Mouse (Mus musculus) Patski (cell line): Measurements from ENCODE around the gene Smg6. TPM values are rescaled to one million over a fixed set of nuclear protein-coding genes. Genes with fewer than 3 reads are reported as not detected.

Source experiments
- ATAC-seq: fragments of 100-300 bp; one replicate; pipeline ENCODE4 v1.8.0; 2021
- CTCF ChIA-PET: fragments of 350-600 bp; sonication (Branson Sonifier 250); formaldehyde crosslinking; loops from one replicate; lab custom pipeline; 2022; ENCODE audit warnings: inconsistent platforms; lab: Charles Lee
- POLR2A ChIA-PET: fragments of 350-600 bp; sonication (Branson Sonifier 250); formaldehyde crosslinking; loops from one replicate; lab custom pipeline; 2022; ENCODE audit warnings: antibody characterized with exemption, inconsistent platforms; lab: Charles Lee
- DNase-seq: peaks from one replicate; pipeline ENCODE4 v3.0.0-alpha.2; 2011; ENCODE audit warnings: low read depth, low spot score
- H3K27me3 ChIP-seq: fragments of 371-371 bp; one replicate; pipeline ENCODE4 v1.5.1; 2021
- CTCF ChIP-seq: fragments of 100-300 bp; IDR thresholded peaks from one replicate; pipeline ENCODE4 v1.5.1; 2021
- in situ Hi-C: fragments of 300-500 bp; cut with MboI; formaldehyde crosslinking; loops from 3 replicates; pipeline ENCODE4 v1.11.1; 2018; ENCODE audit warnings: low pct_unique_long_range_greater_than_20kb, mixed read lengths
- polyA plus RNA-seq: library from polyadenylated mRNA; unstranded; gene quantifications from one replicate; pipeline ENCODE4 v1.2.3, GENCODE M21; 2021

Smg6 gene
- polyA plus RNA-seq, 1 experiment from 2014 or later = 20.5 TPM

DNA sequence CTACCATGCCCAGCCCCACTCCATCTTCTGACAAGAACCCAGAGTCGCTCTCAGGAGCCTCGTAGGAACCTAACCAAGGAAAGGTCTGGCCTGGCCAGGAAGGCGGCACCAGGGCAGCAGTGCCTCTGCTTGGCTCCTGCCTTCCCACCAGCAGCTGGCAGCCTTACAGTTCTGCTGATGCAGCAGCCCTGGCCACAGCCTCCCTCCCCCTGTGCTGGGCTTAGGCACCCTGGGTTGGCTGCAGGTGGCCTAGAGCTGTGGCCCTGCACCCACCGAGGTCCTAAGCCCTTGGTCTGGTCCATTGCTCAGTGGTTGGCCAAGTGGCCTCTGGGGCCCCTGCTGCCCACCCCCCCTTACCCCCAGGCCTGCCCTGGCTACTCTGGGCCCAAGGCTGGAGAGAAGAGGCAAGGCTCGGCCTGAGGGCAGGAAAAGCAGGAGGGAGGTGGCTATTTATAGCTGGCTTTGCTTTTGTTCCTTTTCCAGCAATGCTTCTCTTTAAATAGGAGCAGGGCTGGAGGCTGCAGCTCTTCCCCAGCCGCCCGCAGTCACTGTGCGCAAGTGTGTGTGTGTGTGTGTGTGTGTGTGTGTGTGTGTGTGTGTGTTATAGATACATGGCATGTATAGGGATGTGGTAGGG is 286.5 kb downstream of the Smg6 start:
- no peak for DNase-seq

GRCm38 (mm10) chr11:75212876-75213275 is 287.3 kb downstream of the Smg6 start:
- ChIA-PET POLR2A (no interaction called here), CTCF (interaction anchor here (1.0 to 4.5 kb wide), 2 partner anchors 19 to 78 kb away, joined by 4 to 14 read pairs; no protein-coding TSS in a partner anchor)
- ATAC-seq = no peak
- in situ Hi-C loops = no loop called here
- no peak for DNase-seq
- no peak for TF ChIP-seq CTCF
- no peaks in the 10 kb centered on the region for H3K27me3 ChIP-seq

More for the DNA sequence above, 286.5 kb downstream of the Smg6 start:
- H3K27me3 ChIP-seq = no peaks in the 10 kb centered on the region
- TF ChIP-seq CTCF = no peak
- CTCF ChIA-PET = interaction anchor here (1.0 to 4.5 kb wide), 2 partner anchors 20 to 79 kb away, joined by 4 to 14 read pairs; no protein-coding TSS in a partner anchor
- POLR2A ChIA-PET = interaction anchor here (0.6 kb wide), 1 partner anchor 36 kb away, joined by 3 read pairs; no protein-coding TSS in a partner anchor
- peak; percentile 61 for ATAC-seq
- in situ Hi-C loops = no loop called here

DNA sequence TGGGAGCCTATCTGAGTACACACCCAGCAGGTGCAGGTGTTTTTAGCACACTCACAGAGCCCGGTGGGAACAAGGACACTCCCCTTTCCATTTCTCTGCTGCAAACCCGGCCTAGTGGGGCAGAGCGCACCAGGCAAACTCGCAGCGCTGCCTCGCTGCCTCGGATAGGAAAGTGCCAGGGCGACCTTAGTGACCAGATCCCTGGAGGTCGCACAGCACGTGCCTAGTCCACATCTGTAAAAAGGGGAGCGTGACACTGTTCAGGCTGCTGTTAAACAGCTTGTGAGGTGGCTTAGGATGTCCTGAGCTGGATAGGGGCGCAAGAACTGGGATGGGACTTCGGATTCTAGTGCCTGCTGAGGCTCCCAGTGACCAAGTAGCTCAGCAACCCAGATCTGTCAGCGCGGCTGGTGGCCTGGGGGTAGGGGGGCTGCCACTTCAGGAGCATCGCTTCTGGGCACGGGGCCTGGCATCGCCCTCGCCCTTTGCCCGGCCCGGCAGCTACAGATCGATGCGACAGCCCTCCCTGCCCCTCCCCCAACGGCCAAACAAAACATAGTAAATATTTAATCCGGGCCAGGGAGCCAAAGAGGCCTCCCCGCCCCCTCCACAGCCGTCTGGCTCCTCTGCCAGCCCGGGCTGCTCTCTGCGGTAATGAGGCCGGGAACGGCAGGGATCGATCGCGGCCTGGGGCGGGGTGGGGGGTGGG is 287.9 kb downstream of the Smg6 start:
- ChIA-PET CTCF (no interaction called here), POLR2A (no interaction called here)
- no peaks in the 10 kb centered on the region for H3K27me3 ChIP-seq
- no peak for TF ChIP-seq CTCF
- ATAC-seq (no peak), DNase-seq (no peak)
- in situ Hi-C loops = no loop called here

Other genes starting within 250 kb of the Smg6 start
- 109 TPM for gene Pafah1b1, start 201.2 kb upstream of the Smg6 start, polyA plus RNA-seq
- 33.6 TPM for gene Mettl16, start 155.0 kb upstream of the Smg6 start, polyA plus RNA-seq
- 24.7 TPM for gene Mnt, start 94.9 kb upstream of the Smg6 start, polyA plus RNA-seq
- 27.0 TPM for gene Sgsm2, start 28.8 kb upstream of the Smg6 start, polyA plus RNA-seq
- gene Tsr1, start 27.8 kb upstream of the Smg6 start, polyA plus RNA-seq = 38.2 TPM
- 28.5 TPM for gene Srr, start 125 bp downstream of the Smg6 start, polyA plus RNA-seq
- gene Hic1, start 243.7 kb downstream of the Smg6 start, polyA plus RNA-seq = 0.17 TPM